Mouse (Mus musculus) cerebellum, adult 2 months (tissue): ENCODE data around the gene Adam15. TPM values are rescaled to one million over a fixed set of nuclear protein-coding genes. Genes with fewer than 3 reads are reported as not detected.

ENCODE experiments used
- DNase-seq, 2 experiments: peaks; one replicate each; pipeline ENCODE4 v3.0.0; 2021
- H3K27ac ChIP-seq: fragments of 200-500 bp; 2 replicates; pipeline ENCODE4 v1.5.1; 2012; ENCODE audit warnings: low read length, control low read depth, inconsistent platforms; ENCODE audit not compliant: insufficient read depth
- H3K27me3 ChIP-seq: fragments of 200-500 bp; 2 replicates; pipeline ENCODE4 v1.6.1; 2012; ENCODE audit warnings: inconsistent platforms, mild to moderate bottlenecking, low read length, moderate library complexity; ENCODE audit not compliant: control insufficient read depth, insufficient read depth
- H3K4me1 ChIP-seq: fragments of 200-500 bp; 2 replicates; pipeline ENCODE4 v1.6.1; 2011; ENCODE audit warnings: low read length; ENCODE audit not compliant: control insufficient read depth, insufficient read depth
- H3K4me3 ChIP-seq: fragments of 200-500 bp; replicated peaks from 2 replicates; pipeline ENCODE3; 2011; ENCODE audit warnings: mild to moderate bottlenecking, low read depth, low read length, control low read depth; ENCODE audit not compliant: insufficient read depth
- CTCF ChIP-seq: fragments of 200-500 bp; IDR thresholded peaks from 2 replicates; pipeline ENCODE4 v1.5.1; 2011; ENCODE audit warnings: low read depth, mild to moderate bottlenecking, control low read depth, low read length, moderate library complexity, borderline replicate concordance; ENCODE audit not compliant: insufficient read depth
- POLR2A ChIP-seq: fragments of 200-500 bp; IDR thresholded peaks from 2 replicates; pipeline ENCODE4 v1.6.1; 2011; ENCODE audit warnings: low read length, control low read depth, borderline replicate concordance; ENCODE audit not compliant: insufficient read depth
- WGBS: fragments of 180-500 bp; shearing (Covaris S2); methylation state at CpG from one replicate; pipeline ENCODE4 v1.1.7; 2018; 5-methylcytosine and 5-hydroxymethylcytosine counted together
- polyA plus RNA-seq: library from polyadenylated mRNA; depleted of rRNA; stranded (reverse); fragments of >200 nt; gene quantifications from 2 replicates; pipeline ENCODE4 v1.2.3, GENCODE M21; 2012

Adam15 gene
- polyA plus RNA-seq, 1 experiment, result 142 TPM

GRCm38 (mm10) chr3:89392871-89393311, 43.1 kb upstream of the Adam15 start:
- H3K27ac ChIP-seq, result peak overlapping the region; percentile 86
- peak; percentile 58 to 59 for DNase-seq
- H3K4me1 ChIP-seq, result peaks cover 17% of the 10 kb centered on the region
- 0% methylated on average over 23 of the region's 24 CpGs for WGBS
- TF ChIP-seq CTCF (no peak), POLR2A (no peak)
- no peaks in the 10 kb centered on the region for H3K27me3 ChIP-seq
- peak overlapping the region; percentile 98 for H3K4me3 ChIP-seq

GRCm38 (mm10) chr3:89391663-89392511, 42.1 kb upstream of the Adam15 start:
- H3K4me1 ChIP-seq, result peaks cover 26% of the 10 kb centered on the region
- WGBS, result 1% methylated on average over 56 of the region's 56 CpGs
- no peak for TF ChIP-seq CTCF
- TF ChIP-seq POLR2A, result no peak
- no peaks in the 10 kb centered on the region for H3K27me3 ChIP-seq
- peak overlapping the region; percentile 93 for H3K27ac ChIP-seq
- H3K4me3 ChIP-seq, result peak overlapping the region; percentile 98
- peak; percentile 71 to 73 for DNase-seq

GRCm38 (mm10) chr3:89390699-89391662, 41.2 kb upstream of the Adam15 start:
- H3K4me3 ChIP-seq, result peak overlapping the region; percentile 98
- no peaks in the 10 kb centered on the region for H3K27me3 ChIP-seq
- H3K4me1 ChIP-seq, result peaks cover 26% of the 10 kb centered on the region
- peak overlapping the region; percentile 70 for H3K27ac ChIP-seq
- TF ChIP-seq POLR2A (no peak), CTCF (no peak)
- 5% methylated on average over 19 of the region's 19 CpGs for WGBS
- DNase-seq, result peak; percentile 42 to 47

- Histone ChIP-seq H3K27me3 (no peaks in the 10 kb centered on the region), H3K4me3 (no peak overlapping the region), H3K27ac (peak overlapping the region; percentile 24; the same call in 1 of the 2 replicates), H3K4me1 (peaks cover 26% of the 10 kb centered on the region)
- DNase-seq, result peak; percentile 51 to 53
- 0% methylated on average over 5 of the region's 5 CpGs for WGBS
- TF ChIP-seq CTCF (no peak), POLR2A (no peak)
These were observed 40.3 kb upstream of the Adam15 start for GRCm38 (mm10) chr3:89390111-89390515.

GRCm38 (mm10) chr3:89388901-89389740, 39.3 kb upstream of the Adam15 start:
- H3K27me3 ChIP-seq, result no peaks in the 10 kb centered on the region
- H3K27ac ChIP-seq, result no peak overlapping the region
- peaks cover 32% of the 10 kb centered on the region for H3K4me1 ChIP-seq
- TF ChIP-seq POLR2A (no peak), CTCF (no peak)
- WGBS, result 66% methylated on average over 6 of the region's 6 CpGs
- no peak overlapping the region for H3K4me3 ChIP-seq
- peak in 1 of 2 experiments; percentile 50 for DNase-seq

- Histone ChIP-seq H3K27me3 (no peaks in the 10 kb centered on the region), H3K4me1 (peaks cover 38% of the 10 kb centered on the region), H3K27ac (no peak overlapping the region), H3K4me3 (no peak overlapping the region)
- TF ChIP-seq CTCF (no peak), POLR2A (no peak)
- DNase-seq, result peak; percentile 57
- WGBS, result 24% methylated on average over 11 of the region's 11 CpGs
These were observed 38.5 kb upstream of the Adam15 start for GRCm38 (mm10) chr3:89388134-89388881.
